Comparison of ENCODE assay signal across 27 mouse cellular contexts in the genomic region with DNA sequence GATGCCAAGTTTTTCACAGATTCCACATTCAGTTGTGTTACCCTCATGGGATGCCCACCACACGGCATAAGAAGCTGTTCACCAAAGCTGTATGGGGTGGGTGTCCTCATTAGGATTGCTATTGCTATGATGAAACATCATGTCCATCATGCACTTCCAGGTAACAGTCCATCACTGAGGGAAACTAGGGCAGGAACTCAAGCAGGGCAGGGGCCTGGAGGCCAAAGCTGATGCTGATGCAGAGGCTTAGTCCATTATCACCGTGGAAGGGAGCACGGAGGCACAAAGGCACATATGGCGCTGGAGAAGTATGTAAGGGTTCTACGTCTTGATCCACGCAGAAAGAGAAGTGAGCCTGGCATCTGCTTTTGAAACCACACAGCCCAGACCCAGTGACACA.
"Had no signal": no experiment of that assay in that cellular context is flagged by ENCODE, and none has a peak within 500 bp of the region (broad histone marks: within the 10 kb centered on the region; RNA-seq: fewer than 3 reads in every experiment).

No protein-coding gene starts in this region.

- H3K4me1 ChIP-seq: embryonic facial prominence, embryonic 10.5 days; embryonic facial prominence, embryonic 12.5 days; forebrain, embryonic 10.5 days; forebrain, embryonic 12.5 days; forebrain, embryonic 13.5 days; forebrain, embryonic 15.5 days had no signal

- H3K9me3 ChIP-seq: embryonic facial prominence, embryonic 10.5 days; embryonic facial prominence, embryonic 12.5 days; embryonic facial prominence, embryonic 13.5 days; embryonic facial prominence, embryonic 15.5 days; forebrain, embryonic 10.5 days; forebrain, embryonic 12.5 days; forebrain, embryonic 13.5 days; forebrain, embryonic 15.5 days had no signal

- H3K36me3 ChIP-seq: embryonic facial prominence, embryonic 10.5 days; embryonic facial prominence, embryonic 12.5 days; embryonic facial prominence, embryonic 13.5 days; embryonic facial prominence, embryonic 15.5 days; forebrain, embryonic 10.5 days; forebrain, embryonic 12.5 days; forebrain, embryonic 15.5 days had no signal

- H3K4me3 ChIP-seq: embryonic facial prominence, embryonic 10.5 days; embryonic facial prominence, embryonic 12.5 days; embryonic facial prominence, embryonic 13.5 days; embryonic facial prominence, embryonic 15.5 days; erythroblast, embryonic 14.5 days; forebrain, embryonic 10.5 days; forebrain, embryonic 12.5 days; forebrain, embryonic 13.5 days; forebrain, embryonic 15.5 days; gastrocnemius, adult 2 months; heart, adult 2 months had no signal

- H3K4me2 ChIP-seq: embryonic facial prominence, embryonic 12.5 days; embryonic facial prominence, embryonic 13.5 days; embryonic facial prominence, embryonic 15.5 days; forebrain, embryonic 12.5 days; forebrain, embryonic 13.5 days; forebrain, embryonic 15.5 days had no signal

- DNase-seq: cerebellum, adult 2 months; cerebellum, adult 8-10 months; cerebellum, adult 9-10 months; cerebellum, adult 9-11 months; cerebellum, postnatal 10 days; cerebellum, postnatal 14 days; cerebellum, postnatal 25 days; cerebellum, postnatal 36 days; embryo, embryonic 11 days; forebrain, postnatal 0 days; gastrocnemius, adult 2 months; gastrocnemius, postnatal 10 days; gastrocnemius, postnatal 14 days; gastrocnemius, postnatal 25 days; gastrocnemius, postnatal 36 days; heart, adult 2 months had no signal

- H3K27ac ChIP-seq: embryonic facial prominence, embryonic 10.5 days; embryonic facial prominence, embryonic 12.5 days; embryonic facial prominence, embryonic 13.5 days; embryonic facial prominence, embryonic 15.5 days; forebrain, embryonic 10.5 days; forebrain, embryonic 12.5 days; forebrain, embryonic 13.5 days; forebrain, embryonic 15.5 days; gastrocnemius, adult 2 months; heart, adult 2 months had no signal

- H3K27me3 ChIP-seq: embryonic facial prominence, embryonic 12.5 days; embryonic facial prominence, embryonic 13.5 days; embryonic facial prominence, embryonic 15.5 days; forebrain, embryonic 12.5 days; forebrain, embryonic 13.5 days; forebrain, embryonic 15.5 days had no signal

- ATAC-seq: forebrain, embryonic 13.5 days; forebrain, embryonic 14.5 days; forebrain, embryonic 15.5 days; forebrain, embryonic 16.5 days; forebrain, postnatal 0 days had no signal

- H3K9ac ChIP-seq: embryonic facial prominence, embryonic 12.5 days; embryonic facial prominence, embryonic 13.5 days; embryonic facial prominence, embryonic 15.5 days; forebrain, embryonic 12.5 days; forebrain, embryonic 13.5 days; forebrain, embryonic 15.5 days; forebrain, postnatal 0 days had no signal
